24 mouse cellular contexts compared by ENCODE assay signal in genomic region chr13:23708041-23708440, GRCm38 (mm10). TPM values are rescaled to one million over a fixed set of nuclear protein-coding genes. Genes with fewer than 3 reads are reported as not detected.
A peak's percentile ranks its signal among the peaks of the same experiment; 100 is the strongest.
DNase-seq lines count a peak whose midpoint lies in the region; ATAC-seq and TF ChIP-seq lines count a peak whose summit lies in the region.
"Had no signal": no experiment of that assay in that cellular context is flagged by ENCODE, and none has a peak within 500 bp of the region (broad histone marks: within the 10 kb centered on the region; RNA-seq: fewer than 3 reads in every experiment).

No protein-coding gene starts in this region.

- H3K9ac ChIP-seq in forebrain, embryonic 15.5 days (replicated peaks): no peak overlapping the region
- H3K9ac ChIP-seq in heart, embryonic 11.5 days (ENCODE audit: low read depth, low read length): no peak overlapping the region
- H3K9ac ChIP-seq in liver, adult 2 months (ENCODE audit: low read depth, low read length): peak overlapping the region; percentile 12; the same call in 1 of the 2 replicates
- H3K9ac ChIP-seq in limb, embryonic 11.5 days (ENCODE audit: low read length): no peak overlapping the region
- H3K9ac ChIP-seq: embryonic facial prominence, embryonic 13.5 days; forebrain, embryonic 13.5 days; hindbrain, embryonic 12.5 days had no signal

- 85% methylated on average over 4 of the region's 4 CpGs for WGBS in forebrain, embryonic 10.5 days
- 87% methylated on average over 4 of the region's 4 CpGs for WGBS in forebrain, embryonic 15.5 days
- whole genome bisulfite sequencing in heart, embryonic 11.5 days (ENCODE audit: insufficient replicate concordance): 78% methylated on average over 4 of the region's 4 CpGs
- 86% methylated on average over 4 of the region's 4 CpGs for WGBS in liver, adult 2 months
- WGBS in limb, embryonic 11.5 days: 89% methylated on average over 4 of the region's 4 CpGs

- H3K27me3 ChIP-seq in forebrain, embryonic 10.5 days (ENCODE audit: poor library complexity, severe bottlenecking): peaks cover 38% of the 10 kb centered on the region
- no peaks in the 10 kb centered on the region; the same call in 1 of the 2 replicates for H3K27me3 ChIP-seq in forebrain, embryonic 15.5 days
- no peaks in the 10 kb centered on the region for H3K27me3 ChIP-seq in heart, embryonic 11.5 days (ENCODE audit: control insufficient read depth, insufficient read depth, low read length)
- no peaks in the 10 kb centered on the region for H3K27me3 ChIP-seq in liver, adult 2 months (ENCODE audit: control insufficient read depth, insufficient read depth, low read length)
- H3K27me3 ChIP-seq in limb, embryonic 11.5 days (ENCODE audit: control insufficient read depth, insufficient read depth, low read length): no peaks in the 10 kb centered on the region
- H3K27me3 ChIP-seq: embryonic facial prominence, embryonic 13.5 days; forebrain, embryonic 13.5 days had no signal

- no peaks in the 10 kb centered on the region for H3K9me3 ChIP-seq in forebrain, embryonic 10.5 days
- no peaks in the 10 kb centered on the region for H3K9me3 ChIP-seq in forebrain, embryonic 15.5 days
- H3K9me3 ChIP-seq in heart, embryonic 11.5 days (replicated peaks; ENCODE audit: control insufficient read depth, low read length): no peaks in the 10 kb centered on the region
- H3K9me3 ChIP-seq in limb, embryonic 11.5 days (ENCODE audit: control insufficient read depth, low read length): no peaks in the 10 kb centered on the region
- H3K9me3 ChIP-seq: embryonic facial prominence, embryonic 13.5 days; forebrain, embryonic 13.5 days; G1E; hindbrain, embryonic 12.5 days had no signal

- no peaks in the 10 kb centered on the region for H3K36me3 ChIP-seq in forebrain, embryonic 10.5 days (replicated peaks)
- no peaks in the 10 kb centered on the region for H3K36me3 ChIP-seq in forebrain, embryonic 15.5 days
- no peaks in the 10 kb centered on the region for H3K36me3 ChIP-seq in heart, embryonic 11.5 days (ENCODE audit: control insufficient read depth, insufficient read depth, low read length)
- H3K36me3 ChIP-seq in liver, adult 2 months (ENCODE audit: control insufficient read depth, insufficient read depth, low read length): peaks cover 16% of the 10 kb centered on the region; the same call in 1 of the 2 replicates
- no peaks in the 10 kb centered on the region for H3K36me3 ChIP-seq in limb, embryonic 11.5 days (ENCODE audit: control insufficient read depth, insufficient read depth, low read length)
- H3K36me3 ChIP-seq: embryonic facial prominence, embryonic 13.5 days; G1E; hindbrain, embryonic 12.5 days had no signal

- H3K4me3 ChIP-seq in forebrain, embryonic 10.5 days: no peak overlapping the region
- H3K4me3 ChIP-seq in forebrain, embryonic 15.5 days: no peak overlapping the region
- no peak overlapping the region for H3K4me3 ChIP-seq in heart, embryonic 11.5 days (ENCODE audit: low read depth, low read length)
- H3K4me3 ChIP-seq in liver, adult 2 months (ENCODE audit: insufficient read depth, low read depth, low read length): no peak overlapping the region
- H3K4me3 ChIP-seq in limb, embryonic 11.5 days (ENCODE audit: low read depth, low read length): no peak overlapping the region
- H3K4me3 ChIP-seq: embryonic facial prominence, embryonic 13.5 days; forebrain, embryonic 13.5 days; gastrocnemius, adult 2 months; hindbrain, embryonic 12.5 days had no signal

- TF ChIP-seq POLR2A in liver, adult 2 months (IDR thresholded peaks at IDR 0.05; ENCODE audit: extremely low read depth, insufficient read depth, low read length): no peak

- DNase-seq in forebrain, embryonic 10.5 days (ENCODE audit: extremely low spot score, low spot score): peak; percentile 10
- no peak for DNase-seq in heart, adult 8-10 months (ENCODE audit: low spot score)
- DNase-seq in liver, adult 2 months (ENCODE audit: extremely low read depth, low read depth, low spot score): no peak
- no peak for DNase-seq in liver
- DNase-seq in limb, embryonic 11.5 days (ENCODE audit: low spot score): peak; percentile 20
- DNase-seq in left cerebral cortex, postnatal 4 days: no peak
- DNase-seq: adrenal gland, adult 8-10 months; B cell, adult 2 months; cerebellum, adult 8-10 months; cerebellum, postnatal 14 days; gastrocnemius, adult 2 months; gastrocnemius, postnatal 25 days had no signal

- H3K27ac ChIP-seq in forebrain, embryonic 10.5 days: no peak overlapping the region
- H3K27ac ChIP-seq in forebrain, embryonic 15.5 days (replicated peaks): no peak overlapping the region
- H3K27ac ChIP-seq in heart, embryonic 11.5 days (ENCODE audit: low read depth, low read length): 0 out of 2 replicates have a peak overlapping the region, but pooled peaks have one; percentile 57
- no peak overlapping the region for H3K27ac ChIP-seq in liver, adult 2 months (replicated peaks; ENCODE audit: insufficient read depth, low read depth, low read length)
- no peak overlapping the region for H3K27ac ChIP-seq in limb, embryonic 11.5 days (replicated peaks; ENCODE audit: low read depth, low read length)
- H3K27ac ChIP-seq: embryonic facial prominence, embryonic 13.5 days; forebrain, embryonic 13.5 days; gastrocnemius, adult 2 months; hindbrain, embryonic 12.5 days had no signal

- peaks cover 18% of the 10 kb centered on the region for H3K4me1 ChIP-seq in forebrain, embryonic 10.5 days
- peaks cover 16% of the 10 kb centered on the region for H3K4me1 ChIP-seq in forebrain, embryonic 15.5 days
- H3K4me1 ChIP-seq in heart, embryonic 11.5 days (ENCODE audit: control insufficient read depth, insufficient read depth, low read length): 0 out of 2 replicates have a peak, but pooled peaks cover 9% of the 10 kb centered on the region
- peaks cover 17% of the 10 kb centered on the region for H3K4me1 ChIP-seq in liver, adult 2 months (ENCODE audit: control insufficient read depth, insufficient read depth, low read length)
- peaks cover 16% of the 10 kb centered on the region for H3K4me1 ChIP-seq in limb, embryonic 11.5 days (ENCODE audit: control insufficient read depth, insufficient read depth, low read length)

- H3K4me2 ChIP-seq in forebrain, embryonic 15.5 days (replicated peaks): no peak overlapping the region
- no peak overlapping the region for H3K4me2 ChIP-seq in heart, embryonic 11.5 days
- H3K4me2 ChIP-seq in limb, embryonic 11.5 days (ENCODE audit: low read depth, severe bottlenecking): no peak overlapping the region
- H3K4me2 ChIP-seq: embryonic facial prominence, embryonic 13.5 days; forebrain, embryonic 13.5 days; hindbrain, embryonic 12.5 days had no signal

- intact Hi-C loops in left cerebral cortex, postnatal 4 days (cut with DNase I): no loop called here

- TF ChIP-seq CTCF in liver, adult 2 months (IDR thresholded peaks at IDR 0.05; ENCODE audit: low read depth, low read length): no peak

- H3K79me2 ChIP-seq in liver, adult 2 months (ENCODE audit: control insufficient read depth, insufficient read depth, low read length): no peaks in the 10 kb centered on the region

- ATAC-seq in forebrain, embryonic 15.5 days (replicated peaks): no peak
- ATAC-seq in heart, embryonic 11.5 days (replicated peaks; ENCODE audit: insufficient number of reproducible peaks, low FRiP score, low TSS enrichment): no peak
- 0 out of 2 replicates have a peak, but pooled peaks have one; percentile 51 for ATAC-seq in limb, embryonic 11.5 days (ENCODE audit: insufficient number of reproducible peaks, low FRiP score, low TSS enrichment, low read depth)
- ATAC-seq: CD4-positive, CD25-positive, alpha-beta regulatory T cell, adult 4 months; forebrain, embryonic 13.5 days; hindbrain, embryonic 16.5 days; inflammation-experienced regulatory T-cells, adult 6 months; intestine, postnatal 0 days had no signal

RNA-seq across cellular contexts. Expression of gene Hfe, which starts 2.6 kb away (rescaled TPM):
- 1.3 and 1.5 TPM in 2 replicates for polyA plus RNA-seq in forebrain, embryonic 10.5 days (2016; fragmentation: Nextera tagmentation; extraction: Ambion mirVana)
- 2.0 and 3.4 TPM in 2 replicates for polyA plus RNA-seq in forebrain, embryonic 15.5 days (2015; fragmentation: Nextera tagmentation; extraction: Ambion mirVana)
- polyA plus RNA-seq in heart, embryonic 11.5 days (2014; fragmentation: Nextera tagmentation; extraction: Ambion mirVana): 8.2 and 9.9 TPM in 2 replicates
- 10 to 100 TPM; 58.1 to 66.0 (median 61.5) TPM for total RNA-seq in heart, adult 8-10 months (2022)
- 30.4 and 35.3 TPM in 2 replicates for total RNA-seq in liver, adult 2 months (2014; rRNA removed)
- 32.6 and 40.9 TPM in 2 replicates for polyA plus RNA-seq in liver, adult 2 months (2012; rRNA removed)
- polyA plus RNA-seq in limb, embryonic 11.5 days (2014; fragmentation: Nextera tagmentation; extraction: Ambion mirVana): 2.1 and 3.7 TPM in 2 replicates
- 1 to 10 TPM; 1.7 to 2.3 TPM for total RNA-seq in left cerebral cortex, postnatal 4 days (2021)
- polyA plus RNA-seq: G1E had no signal

RNA-seq across cellular contexts. Expression of gene Hist1h4c, which starts 9.8 kb away (rescaled TPM):
- 4.5 and 5.9 TPM in 2 replicates for polyA plus RNA-seq in forebrain, embryonic 10.5 days (2016; fragmentation: Nextera tagmentation; extraction: Ambion mirVana)
- 3.7 and 4.4 TPM in 2 replicates for polyA plus RNA-seq in forebrain, embryonic 15.5 days (2015; fragmentation: Nextera tagmentation; extraction: Ambion mirVana)
- 0.69 and 2.7 TPM in 2 replicates for polyA plus RNA-seq in heart, embryonic 11.5 days (2014; fragmentation: Nextera tagmentation; extraction: Ambion mirVana)
- total RNA-seq in heart, adult 8-10 months (2022): 10 to 100 TPM; 37.9 to 55.9 (median 45.3) TPM
- 190 and 256 TPM in 2 replicates for total RNA-seq in liver, adult 2 months (2014; rRNA removed)
- 0.95 and 3.1 TPM in 2 replicates for polyA plus RNA-seq in liver, adult 2 months (2012; rRNA removed)
- polyA plus RNA-seq in limb, embryonic 11.5 days (2014; fragmentation: Nextera tagmentation; extraction: Ambion mirVana): 6.6 and 7.9 TPM in 2 replicates
- 100 to 1,000 TPM; 109 to 126 TPM for total RNA-seq in left cerebral cortex, postnatal 4 days (2021)

RNA-seq across cellular contexts. Expression of gene Hist1h1t, which starts 12.4 kb away (rescaled TPM):
- not detected in 2 replicates for polyA plus RNA-seq in forebrain, embryonic 10.5 days (2016; fragmentation: Nextera tagmentation; extraction: Ambion mirVana)
- 0.20 TPM in 1 of 2 replicates, not detected in the other for polyA plus RNA-seq in forebrain, embryonic 15.5 days (2015; fragmentation: Nextera tagmentation; extraction: Ambion mirVana)
- polyA plus RNA-seq in heart, embryonic 11.5 days (2014; fragmentation: Nextera tagmentation; extraction: Ambion mirVana): not detected in 2 replicates
- total RNA-seq in heart, adult 8-10 months (2022): under 1 TPM in 1 of 4 experiments, not detected in 3; 0.30 TPM
- not detected in 2 replicates for total RNA-seq in liver, adult 2 months (2014; rRNA removed)
- not detected in 2 replicates for polyA plus RNA-seq in liver, adult 2 months (2012; rRNA removed)
- polyA plus RNA-seq in limb, embryonic 11.5 days (2014; fragmentation: Nextera tagmentation; extraction: Ambion mirVana): 0.28 TPM in 1 of 2 replicates, not detected in the other
- total RNA-seq in left cerebral cortex, postnatal 4 days (2021): not detected
- total RNA-seq: gastrocnemius, adult 2 months; gastrocnemius, postnatal 25 days; granulocyte monocyte progenitor cell, adult 5-6 weeks; heart, postnatal 25 days had no signal
- polyA plus RNA-seq: CD4-positive, CD25-positive, alpha-beta regulatory T cell, adult 4 months; embryonic facial prominence, embryonic 13.5 days; forebrain, embryonic 13.5 days; G1E; hindbrain, embryonic 12.5 days; hindbrain, embryonic 16.5 days; inflammation-experienced regulatory T-cells, adult 6 months; intestine, postnatal 0 days had no signal

RNA-seq across cellular contexts. Expression of gene Hist1h2bc, which starts 24.0 kb away (rescaled TPM):
- polyA plus RNA-seq in forebrain, embryonic 10.5 days (2016; fragmentation: Nextera tagmentation; extraction: Ambion mirVana): 17.2 and 19.3 TPM in 2 replicates
- polyA plus RNA-seq in forebrain, embryonic 15.5 days (2015; fragmentation: Nextera tagmentation; extraction: Ambion mirVana): 33.7 and 35.6 TPM in 2 replicates
- polyA plus RNA-seq in heart, embryonic 11.5 days (2014; fragmentation: Nextera tagmentation; extraction: Ambion mirVana): 31.3 and 31.9 TPM in 2 replicates
- total RNA-seq in heart, adult 8-10 months (2022): 10 to 100 TPM; 74.6 to 82.2 (median 76.6) TPM
- 228 and 265 TPM in 2 replicates for total RNA-seq in liver, adult 2 months (2014; rRNA removed)
- 312 and 443 TPM in 2 replicates for polyA plus RNA-seq in liver, adult 2 months (2012; rRNA removed)
- 19.9 and 21.1 TPM in 2 replicates for polyA plus RNA-seq in limb, embryonic 11.5 days (2014; fragmentation: Nextera tagmentation; extraction: Ambion mirVana)
- total RNA-seq in left cerebral cortex, postnatal 4 days (2021): 10 to 100 TPM; 16.7 to 17.0 TPM

RNA-seq across cellular contexts. Expression of gene Hist1h2ac, which starts 24.3 kb away (rescaled TPM):
- 1.00 and 1.1 TPM in 2 replicates for polyA plus RNA-seq in forebrain, embryonic 10.5 days (2016; fragmentation: Nextera tagmentation; extraction: Ambion mirVana)
- polyA plus RNA-seq in forebrain, embryonic 15.5 days (2015; fragmentation: Nextera tagmentation; extraction: Ambion mirVana): 1.0 and 1.1 TPM in 2 replicates
- polyA plus RNA-seq in heart, embryonic 11.5 days (2014; fragmentation: Nextera tagmentation; extraction: Ambion mirVana): 0.52 and 0.62 TPM in 2 replicates
- total RNA-seq in heart, adult 8-10 months (2022): 1 to 10 TPM; 1.1 to 1.6 (median 1.3) TPM
- total RNA-seq in liver, adult 2 months (2014; rRNA removed): 4.9 and 6.2 TPM in 2 replicates
- 0.12 and 0.22 TPM in 2 replicates for polyA plus RNA-seq in liver, adult 2 months (2012; rRNA removed)
- polyA plus RNA-seq in limb, embryonic 11.5 days (2014; fragmentation: Nextera tagmentation; extraction: Ambion mirVana): 0.96 and 1.0 TPM in 2 replicates
- 1 to 10 TPM; 4.8 to 5.4 TPM for total RNA-seq in left cerebral cortex, postnatal 4 days (2021)

Comparison
In these comparisons a context has a peak if more than half of its experiments do, and no peak if none do; other contexts are left out.
1. DNase-seq: peak in forebrain, embryonic 10.5 days (single experiment) and limb, embryonic 11.5 days (single experiment); none in heart, adult 8-10 months (single experiment), liver, adult 2 months (single experiment), liver (single experiment) and left cerebral cortex, postnatal 4 days (single experiment).